Mouse (Mus musculus): ENCODE data around the gene Nelfb.

DNA sequence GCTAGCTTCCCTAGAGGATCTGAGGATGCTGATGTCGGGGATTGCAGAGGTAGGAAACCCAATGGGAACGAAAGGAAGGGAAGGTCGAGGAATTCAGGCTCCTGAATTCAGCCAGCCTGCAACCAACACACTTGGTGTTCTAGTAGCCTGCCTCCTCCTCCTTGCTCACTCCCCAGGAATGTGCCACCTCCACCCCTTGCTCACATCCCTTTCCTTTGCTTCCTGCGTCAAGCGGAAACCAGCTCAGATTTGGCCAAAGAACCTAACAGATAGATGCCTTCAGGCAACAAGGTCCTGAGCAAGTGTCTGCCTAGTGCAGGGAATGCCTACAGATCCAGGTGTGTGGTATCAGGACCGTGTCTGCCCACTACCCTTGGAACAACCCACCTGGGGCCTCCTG, 34.7 kb downstream of the Nelfb start:
- TF ChIP-seq CTCF (IDR thresholded peaks at IDR 0.05; ENCODE audit: extremely low read depth, insufficient read length, insufficient replicate concordance, low read depth, low read length) (no peak), POLR2A (IDR thresholded peaks at IDR 0.05; ENCODE audit: low read depth, low read length) (no peak)
